Mouse (Mus musculus): Measurements from ENCODE around the gene Mfsd13b.
"Not testable (repeated sequence)": the region's sequence is repeated elsewhere in the genome, so short reads cannot be mapped to it uniquely, and the experiment has no call there.

The Mfsd13b gene

GRCm38 (mm10) chr7:120982968-120983367 lies 659 bp downstream of the Mfsd13b start:
- DNase-seq (ENCODE audit: low read depth): no peak

GRCm38 (mm10) chr7:120991191-120991590 lies 8.9 kb downstream of the Mfsd13b start:
- no peak for DNase-seq (ENCODE audit: low read depth)

GRCm38 (mm10) chr7:120999021-120999530 lies 16.8 kb downstream of the Mfsd13b start:
- no peak for DNase-seq (ENCODE audit: low read depth)

- no peak for DNase-seq (ENCODE audit: low read depth)
Observed at GRCm38 (mm10) chr7:121000065-121000822, 17.9 kb downstream of the Mfsd13b start.

GRCm38 (mm10) chr7:121001879-121002278 lies 19.6 kb downstream of the Mfsd13b start:
- no peak for DNase-seq (ENCODE audit: low read depth)

- no peak for DNase-seq (ENCODE audit: low read depth)
Observed at GRCm38 (mm10) chr7:121002407-121002928, 20.2 kb downstream of the Mfsd13b start.

GRCm38 (mm10) chr7:121003793-121004418 lies 21.6 kb downstream of the Mfsd13b start:
- DNase-seq (ENCODE audit: low read depth): no peak

- no peak for DNase-seq (ENCODE audit: low read depth)
Observed at GRCm38 (mm10) chr7:121011794-121012689, 29.7 kb downstream of the Mfsd13b start.

GRCm38 (mm10) chr7:121014486-121014885 lies 32.2 kb downstream of the Mfsd13b start:
- DNase-seq (ENCODE audit: low read depth): no peak

GRCm38 (mm10) chr7:121018778-121019177 lies 36.5 kb downstream of the Mfsd13b start:
- DNase-seq (ENCODE audit: low read depth): no peak

- no peak for DNase-seq (ENCODE audit: low read depth)
Observed at GRCm38 (mm10) chr7:121020277-121020676, 38.0 kb downstream of the Mfsd13b start.

- no peak for DNase-seq (ENCODE audit: low read depth)
Observed at GRCm38 (mm10) chr7:121025221-121026008, 43.1 kb downstream of the Mfsd13b start.

- DNase-seq (ENCODE audit: low read depth): no peak
Observed at GRCm38 (mm10) chr7:121026300-121026699, 44.0 kb downstream of the Mfsd13b start.

GRCm38 (mm10) chr7:121029947-121030346 lies 47.6 kb downstream of the Mfsd13b start:
- DNase-seq (ENCODE audit: low read depth): not testable (repeated sequence)

- peak; percentile 92 for DNase-seq (ENCODE audit: low read depth)
Observed at GRCm38 (mm10) chr7:121033856-121034652, 51.7 kb downstream of the Mfsd13b start, which contains the start of gene Mettl9. Mettl9 (plus strand) TSS chr7:121034445.

GRCm38 (mm10) chr7:121034701-121035141 lies 52.4 kb downstream of the Mfsd13b start:
- DNase-seq (ENCODE audit: low read depth): peak; percentile 29

GRCm38 (mm10) chr7:121035161-121035721 lies 52.9 kb downstream of the Mfsd13b start:
- DNase-seq (ENCODE audit: low read depth): peak; percentile 23

GRCm38 (mm10) chr7:121040595-121040994 lies 58.3 kb downstream of the Mfsd13b start:
- DNase-seq (ENCODE audit: low read depth): no peak

- no peak for DNase-seq (ENCODE audit: low read depth)
Observed at GRCm38 (mm10) chr7:121041989-121042388, 59.7 kb downstream of the Mfsd13b start.

GRCm38 (mm10) chr7:121043004-121043403 lies 60.7 kb downstream of the Mfsd13b start:
- DNase-seq (ENCODE audit: low read depth): no peak
